ENCODE assay signal across 8 mouse cellular contexts in genomic region chr5:113855696-113856095, GRCm38 (mm10). TPM values are rescaled to one million over a fixed set of nuclear protein-coding genes. Genes with fewer than 3 reads are reported as not detected.
DNase-seq lines count a peak whose midpoint lies in the region; ATAC-seq lines count a peak whose summit lies in the region.

No protein-coding gene starts in this region.

- no peaks in the 10 kb centered on the region for H3K27me3 ChIP-seq in embryonic facial prominence, embryonic 12.5 days
- H3K27me3 ChIP-seq in hindbrain, embryonic 13.5 days: no peaks in the 10 kb centered on the region

- no peak overlapping the region for H3K4me3 ChIP-seq in embryonic facial prominence, embryonic 12.5 days
- no peak overlapping the region for H3K4me3 ChIP-seq in hindbrain, embryonic 13.5 days

- peaks cover 4% of the 10 kb centered on the region; the same call in 1 of the 2 replicates for H3K36me3 ChIP-seq in embryonic facial prominence, embryonic 12.5 days
- peaks cover 17% of the 10 kb centered on the region for H3K36me3 ChIP-seq in hindbrain, embryonic 13.5 days

- H3K27ac ChIP-seq in embryonic facial prominence, embryonic 12.5 days: 0 out of 2 replicates have a peak overlapping the region, but pooled peaks have one; percentile 30
- peak overlapping the region; percentile 80 for H3K27ac ChIP-seq in hindbrain, embryonic 13.5 days

- H3K4me1 ChIP-seq in embryonic facial prominence, embryonic 12.5 days: peaks cover 30% of the 10 kb centered on the region
- peaks cover 62% of the 10 kb centered on the region for H3K4me1 ChIP-seq in hindbrain, embryonic 13.5 days (replicated peaks)

- H3K9me3 ChIP-seq in embryonic facial prominence, embryonic 12.5 days: no peaks in the 10 kb centered on the region
- no peaks in the 10 kb centered on the region for H3K9me3 ChIP-seq in hindbrain, embryonic 13.5 days

- ATAC-seq in embryonic facial prominence, embryonic 12.5 days (ENCODE audit: insufficient number of reproducible peaks, insufficient read depth, low FRiP score, low TSS enrichment): no peak
- peak; percentile 43 for ATAC-seq in hindbrain, embryonic 13.5 days (ENCODE audit: low FRiP score)

- no peak overlapping the region for H3K4me2 ChIP-seq in embryonic facial prominence, embryonic 12.5 days (replicated peaks)
- H3K4me2 ChIP-seq in hindbrain, embryonic 13.5 days: no peak overlapping the region

- DNase-seq in adrenal gland, postnatal 14 days: peak; percentile 67
- no peak for DNase-seq in adrenal gland, postnatal 25 days
- peak; percentile 40 for DNase-seq in lung, postnatal 36 days
- no peak for DNase-seq in layer of hippocampus, adult 9-11 months
- no peak for DNase-seq in left cerebral cortex, adult 11 months (ENCODE audit: low spot score)
- DNase-seq in thymus, postnatal 10 days (ENCODE audit: low spot score in 2 of 2): no peak

- H3K9ac ChIP-seq in embryonic facial prominence, embryonic 12.5 days: no peak overlapping the region
- peak overlapping the region; percentile 56 for H3K9ac ChIP-seq in hindbrain, embryonic 13.5 days

- 54% methylated on average over 3 of the region's 3 CpGs for WGBS in embryonic facial prominence, embryonic 12.5 days
- WGBS in hindbrain, embryonic 13.5 days: 38% methylated on average over 3 of the region's 3 CpGs

RNA-seq across cellular contexts. Expression of gene Selplg, which starts 23.3 kb away (rescaled TPM):
- total RNA-seq in adrenal gland, postnatal 14 days (2021): 4.1 and 16.3 TPM in 2 replicates
- 1.5 and 3.3 TPM in 2 replicates for total RNA-seq in adrenal gland, postnatal 25 days (2021)
- 1.5 and 1.9 TPM in 2 replicates for polyA plus RNA-seq in embryonic facial prominence, embryonic 12.5 days (2016; fragmentation: Nextera tagmentation; extraction: Ambion mirVana)
- 1.7 and 1.9 TPM in 2 replicates for polyA plus RNA-seq in hindbrain, embryonic 13.5 days (2015; fragmentation: Nextera tagmentation; extraction: Ambion mirVana)

RNA-seq across cellular contexts. Expression of gene Coro1c, which starts 52.9 kb away (rescaled TPM):
- 52.9 and 58.0 TPM in 2 replicates for total RNA-seq in adrenal gland, postnatal 14 days (2021)
- total RNA-seq in adrenal gland, postnatal 25 days (2021): 43.3 and 52.6 TPM in 2 replicates
- 123 and 127 TPM in 2 replicates for polyA plus RNA-seq in embryonic facial prominence, embryonic 12.5 days (2016; fragmentation: Nextera tagmentation; extraction: Ambion mirVana)
- polyA plus RNA-seq in hindbrain, embryonic 13.5 days (2015; fragmentation: Nextera tagmentation; extraction: Ambion mirVana): 176 and 190 TPM in 2 replicates

RNA-seq across cellular contexts. Expression of gene Tmem119, which starts 55.4 kb away (rescaled TPM):
- 9.6 and 10.9 TPM in 2 replicates for total RNA-seq in adrenal gland, postnatal 14 days (2021)
- 5.4 and 7.7 TPM in 2 replicates for total RNA-seq in adrenal gland, postnatal 25 days (2021)
- polyA plus RNA-seq in embryonic facial prominence, embryonic 12.5 days (2016; fragmentation: Nextera tagmentation; extraction: Ambion mirVana): 116 and 118 TPM in 2 replicates
- polyA plus RNA-seq in hindbrain, embryonic 13.5 days (2015; fragmentation: Nextera tagmentation; extraction: Ambion mirVana): 8.7 and 10.4 TPM in 2 replicates

Comparison
In these comparisons a context has a peak if more than half of its experiments do, and no peak if none do; other contexts are left out.
1. DNase-seq: peak in adrenal gland, postnatal 14 days (single experiment) and lung, postnatal 36 days (single experiment); none in adrenal gland, postnatal 25 days (single experiment), layer of hippocampus, adult 9-11 months (single experiment), left cerebral cortex, adult 11 months (single experiment) and thymus, postnatal 10 days (0 of 2).